Mouse (Mus musculus) testis, adult 2 months (tissue): Measurements from ENCODE around the gene Otub2.

ENCODE experiments used
- CTCF ChIP-seq: fragments of 200-500 bp; IDR thresholded peaks from 2 replicates; pipeline ENCODE4 v1.5.1; 2012; ENCODE audit warnings: low read depth, mild to moderate bottlenecking, inconsistent platforms, low read length, moderate library complexity; ENCODE audit not compliant: control insufficient read depth, insufficient read depth, insufficient replicate concordance
- POLR2A ChIP-seq: fragments of 200-500 bp; IDR thresholded peaks from 2 replicates; pipeline ENCODE4 v1.6.1; 2012; ENCODE audit warnings: low read depth, mild to moderate bottlenecking, inconsistent platforms, low read length, moderate library complexity; ENCODE audit not compliant: control insufficient read depth

GRCm38 (mm10) chr12:103453361-103453760, 64.9 kb downstream of the Otub2 start:
- TF ChIP-seq POLR2A = no peak
- TF ChIP-seq CTCF = no peak
